Mouse (Mus musculus) lung, postnatal 36 days (tissue): ENCODE measurements around the gene Ankrd33b.

Source experiments
- DNase-seq: peaks from one replicate; pipeline ENCODE4 v3.0.0; 2022; ENCODE audit warnings: mixed read lengths

Ankrd33b gene

DNA sequence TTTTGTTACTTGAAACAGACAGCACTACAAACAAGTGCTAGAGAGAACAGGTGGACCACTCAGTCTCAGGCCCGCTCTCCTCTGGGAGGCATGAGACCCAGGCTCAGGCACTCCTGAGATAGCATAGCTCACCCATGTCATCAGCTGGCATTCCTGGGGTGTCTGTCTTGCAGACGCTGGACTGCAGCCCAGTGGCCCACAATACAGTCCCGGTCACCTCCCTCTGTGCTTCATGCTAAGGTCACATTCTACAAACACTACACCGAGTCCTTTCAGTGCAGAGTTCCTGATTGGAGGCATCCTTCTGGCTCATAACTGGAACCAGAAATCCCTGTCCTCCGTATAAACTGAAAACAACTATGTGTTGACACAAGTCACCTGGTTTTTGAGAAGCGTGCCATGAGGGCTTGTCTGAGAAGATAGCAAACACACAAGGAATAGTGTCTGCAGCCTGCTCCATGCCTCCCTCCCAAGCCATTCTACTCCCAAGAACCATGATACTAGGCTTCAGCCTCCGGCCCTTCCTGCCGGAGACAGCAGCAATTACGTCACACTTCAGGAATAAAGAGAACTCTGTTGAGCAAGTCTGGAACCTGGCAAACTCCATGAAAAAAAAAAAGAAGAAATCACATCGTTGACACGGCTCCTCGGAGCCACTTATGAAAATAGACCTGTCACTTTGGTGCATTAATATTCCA, 65.1 kb downstream of the Ankrd33b start:
- DNase-seq, result peak; percentile 49

DNA sequence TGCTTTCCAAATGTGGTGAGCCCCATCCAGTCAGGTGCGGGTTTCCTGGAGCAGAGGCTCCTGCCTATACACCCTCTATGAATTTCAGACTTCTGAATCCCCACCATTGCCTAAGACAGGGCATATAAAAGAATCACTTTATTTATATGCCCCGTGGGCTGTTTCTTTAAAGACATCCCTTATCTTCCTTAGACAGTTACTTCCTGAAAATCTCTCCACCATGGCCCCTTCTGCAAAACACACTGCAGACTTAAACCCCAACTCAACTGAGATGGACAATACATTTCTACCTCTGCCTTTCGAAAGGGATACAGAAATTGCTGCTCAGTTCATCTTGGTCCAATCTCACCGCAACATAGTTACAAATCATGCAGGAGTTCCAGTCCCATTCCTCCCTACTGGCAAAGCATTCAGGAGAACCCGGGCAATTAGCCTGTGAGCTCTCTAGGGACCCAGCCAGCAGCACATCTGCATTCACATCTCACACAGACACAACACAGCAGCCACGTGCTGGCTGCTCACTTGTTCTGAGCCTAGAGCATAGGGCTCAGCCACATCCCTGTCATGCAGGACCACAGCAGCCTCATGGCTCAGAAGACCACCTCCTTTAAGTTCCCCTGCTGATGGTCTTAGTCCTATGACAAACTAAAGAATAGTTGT, 68.1 kb downstream of the Ankrd33b start:
- DNase-seq, result no peak

DNA sequence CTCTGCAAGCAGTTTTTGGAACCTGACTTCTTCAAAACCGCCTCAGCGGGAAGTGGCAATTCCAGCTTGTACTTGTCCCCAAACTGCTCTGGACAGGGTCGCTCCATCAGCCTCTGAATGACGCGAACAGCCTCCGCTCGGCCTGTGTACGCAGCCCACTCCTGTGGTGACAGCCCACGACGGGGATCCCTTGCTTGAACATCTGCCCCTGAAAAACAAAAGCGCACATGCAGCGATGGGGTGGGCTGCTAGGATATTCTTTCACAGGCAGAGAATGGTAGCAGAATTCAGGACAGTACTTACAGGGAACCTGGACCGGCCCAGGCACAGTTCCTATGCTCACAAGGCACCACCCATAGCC, 69.8 kb downstream of the Ankrd33b start:
- DNase-seq, result no peak

DNA sequence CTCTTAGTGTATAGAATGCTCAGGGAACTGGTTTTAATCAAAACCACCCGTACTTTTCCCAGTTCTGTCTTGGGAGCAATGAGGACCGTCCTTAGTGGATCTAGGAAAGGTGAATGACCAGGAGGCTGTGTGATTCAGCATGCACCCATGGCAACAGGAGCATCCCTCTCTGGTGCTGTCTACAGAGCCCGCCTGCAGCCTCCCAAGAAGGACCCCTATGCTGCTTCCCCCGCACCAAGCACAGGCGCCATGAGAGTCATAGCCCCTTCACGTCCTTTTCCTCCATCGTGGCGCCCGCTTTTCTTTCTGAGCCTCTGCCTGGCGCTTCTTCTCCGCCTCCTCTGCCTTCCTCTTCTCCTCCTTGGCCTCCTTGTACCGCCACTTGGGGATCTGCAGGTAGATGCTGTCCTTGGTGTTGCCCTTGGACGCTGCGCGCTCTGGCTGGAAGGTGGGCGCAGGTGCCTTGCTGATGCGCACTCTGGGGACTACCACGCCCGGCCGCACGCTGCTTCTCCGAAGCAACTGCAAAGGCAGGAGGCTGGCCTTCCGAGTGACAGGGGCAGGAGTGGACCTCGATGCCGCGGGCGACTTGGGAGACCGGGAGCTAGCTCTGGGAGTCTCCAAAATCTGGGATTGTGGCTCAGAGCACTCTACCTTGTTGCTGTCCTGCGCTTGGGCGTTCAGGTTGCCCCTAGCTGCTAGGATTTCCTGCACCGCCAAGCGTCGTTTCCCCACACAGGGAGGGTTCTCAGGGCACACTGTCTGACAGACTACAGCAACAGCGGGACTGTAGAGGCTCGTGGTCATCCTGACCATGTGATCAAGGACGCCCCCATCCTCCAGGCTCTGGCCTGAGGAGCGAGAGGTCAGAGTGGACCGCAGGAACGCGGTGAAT, 70.4 kb downstream of the Ankrd33b start:
- no peak for DNase-seq

DNA sequence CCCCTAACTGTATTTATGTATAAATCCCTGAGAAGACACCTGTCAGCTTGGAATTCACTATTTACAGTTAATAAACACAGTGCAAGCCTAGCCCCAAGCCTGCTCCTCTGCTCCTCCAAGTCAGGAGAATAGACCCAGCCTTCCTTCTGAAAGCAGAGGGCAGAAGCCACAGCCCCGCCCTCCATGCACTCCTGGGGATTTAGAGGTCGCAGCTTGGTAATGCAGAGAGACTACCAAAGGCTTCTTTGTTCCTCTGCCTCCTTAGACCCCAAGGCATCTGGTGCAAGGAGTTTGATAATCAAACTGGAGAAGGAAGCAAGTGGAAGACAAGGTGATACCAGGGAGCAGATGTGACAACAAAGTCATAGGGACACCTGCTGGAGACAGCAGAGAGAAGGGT, 73.2 kb downstream of the Ankrd33b start:
- DNase-seq, result no peak

DNA sequence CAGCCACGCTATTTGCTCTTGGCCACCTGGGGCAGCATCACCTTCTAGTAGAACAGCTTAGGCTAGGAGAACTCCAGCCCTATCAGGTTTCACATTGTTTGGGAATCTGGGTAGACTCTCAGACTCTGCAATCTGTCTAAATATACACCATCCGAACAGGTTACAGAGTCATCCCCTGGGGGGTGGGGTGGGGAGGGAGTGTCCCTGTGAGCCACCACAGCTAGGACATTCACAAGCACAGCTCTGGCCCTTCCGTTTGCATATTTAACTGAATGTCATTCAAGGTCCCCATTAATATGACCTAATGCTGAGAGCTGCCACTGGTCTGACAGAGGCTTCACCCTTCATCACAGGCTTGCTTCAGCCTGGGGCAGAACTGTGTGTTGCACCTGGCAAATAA, 74.9 kb downstream of the Ankrd33b start:
- no peak for DNase-seq

DNA sequence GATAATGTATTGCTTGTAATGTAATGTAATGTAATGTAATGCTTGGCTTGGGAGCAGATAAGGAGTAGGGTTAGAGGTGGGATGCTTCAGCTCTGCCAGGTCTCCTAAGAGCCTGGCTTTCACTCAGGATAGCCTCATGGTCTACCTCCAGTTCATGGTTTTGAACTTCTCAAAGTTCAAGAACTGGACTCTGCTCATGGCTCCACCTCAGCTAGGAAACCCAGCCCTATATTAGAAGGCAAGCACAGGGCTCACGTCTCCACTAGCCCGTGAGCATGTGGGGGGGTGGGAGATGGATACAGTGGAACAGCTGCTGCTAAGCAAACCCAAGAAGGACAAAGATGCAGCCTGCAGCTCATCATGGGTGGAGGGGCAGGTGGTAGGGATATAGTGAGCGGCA, 81.8 kb downstream of the Ankrd33b start:
- DNase-seq, result no peak

DNA sequence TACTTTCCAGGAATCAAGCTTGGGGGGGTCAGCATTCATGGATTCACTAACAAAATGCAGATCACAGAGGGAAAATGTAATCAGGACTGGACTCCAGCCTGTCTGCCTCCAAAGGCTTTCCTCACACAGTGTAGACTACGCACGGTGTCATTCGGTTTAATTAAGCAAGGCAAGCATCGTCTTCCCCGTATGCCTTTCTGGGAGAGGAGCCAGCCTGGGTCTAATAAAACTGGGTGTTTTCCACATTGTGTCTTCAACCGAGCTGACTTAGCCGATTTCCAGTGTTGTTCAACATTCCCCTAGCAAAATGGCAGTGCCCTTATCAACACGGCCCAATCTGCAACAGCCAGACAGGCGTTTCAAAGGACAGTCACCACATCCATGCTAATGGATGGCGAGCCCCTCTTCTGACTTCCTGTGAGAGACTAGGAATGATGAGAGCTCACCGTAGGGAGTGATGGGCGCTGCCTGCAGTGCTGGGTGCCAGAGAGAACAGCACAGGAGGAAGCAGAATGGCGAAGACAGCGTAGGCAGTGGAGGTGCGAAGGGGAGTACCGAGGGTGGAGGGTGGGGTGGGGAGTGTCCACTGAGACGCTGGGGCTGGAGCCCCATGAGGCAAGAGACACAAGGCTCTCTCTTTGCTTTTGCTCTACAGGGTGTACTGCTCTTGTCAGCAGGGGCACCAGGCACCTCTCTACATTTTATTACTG, 82.4 kb downstream of the Ankrd33b start:
- no peak for DNase-seq

DNA sequence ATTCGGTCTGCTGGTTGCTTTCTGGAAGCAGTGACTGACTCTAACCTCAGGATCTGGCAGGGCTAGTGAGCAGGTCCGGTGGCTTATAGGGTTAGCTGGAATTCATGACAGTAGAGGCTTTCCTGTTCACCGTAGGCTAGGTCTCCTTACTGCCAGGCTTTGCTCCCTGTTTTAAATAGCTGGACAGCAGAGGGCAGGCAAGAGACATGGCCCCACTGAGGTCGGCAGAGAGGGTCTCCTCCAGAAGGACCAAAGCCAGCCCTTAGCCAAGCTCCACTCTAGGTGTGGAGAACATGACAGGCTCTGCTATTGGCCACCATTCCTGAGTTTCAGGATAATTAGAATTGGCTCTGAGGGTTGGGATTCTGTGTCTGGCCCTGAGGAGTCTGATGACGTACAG, 83.4 kb downstream of the Ankrd33b start:
- DNase-seq, result no peak

DNA sequence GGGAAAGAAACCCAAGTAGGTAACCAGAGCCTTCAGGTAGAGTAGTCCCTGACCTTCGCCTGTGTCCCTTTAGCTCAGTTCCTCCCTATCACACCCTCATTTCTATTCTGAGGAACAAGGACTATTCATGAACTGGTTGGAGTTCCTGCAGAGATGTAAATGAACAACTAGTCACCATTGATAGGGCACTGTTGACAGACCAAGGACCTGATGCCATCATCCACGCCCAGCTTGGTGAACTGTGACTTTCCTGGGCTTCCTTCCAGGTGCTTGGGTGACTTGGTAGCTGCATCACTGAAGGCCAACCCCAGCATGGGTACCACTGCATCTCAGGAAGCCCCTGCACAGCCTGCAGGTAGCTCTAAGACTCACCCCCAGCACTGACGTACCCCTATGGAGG, 85.2 kb downstream of the Ankrd33b start:
- DNase-seq, result no peak

DNA sequence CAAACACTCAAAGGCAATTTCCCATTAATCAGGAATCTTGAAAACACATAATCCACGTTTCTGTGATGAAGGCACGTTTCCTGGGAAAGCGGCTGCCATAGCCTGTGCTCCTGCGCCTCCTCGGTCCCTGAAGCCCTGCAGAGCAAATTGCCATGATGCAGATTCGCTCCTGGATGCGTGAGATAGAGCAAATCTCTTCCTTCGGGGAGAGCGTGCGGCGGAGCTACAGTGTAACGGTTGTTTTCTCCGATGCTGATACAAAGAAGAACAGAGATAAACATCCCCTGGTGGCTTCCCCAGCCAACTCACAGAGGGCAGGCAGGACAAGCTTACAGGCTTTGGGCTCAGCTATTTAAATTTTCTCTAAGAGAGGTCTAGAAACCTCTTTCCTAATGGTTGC, 85.7 kb downstream of the Ankrd33b start:
- DNase-seq, result no peak

DNA sequence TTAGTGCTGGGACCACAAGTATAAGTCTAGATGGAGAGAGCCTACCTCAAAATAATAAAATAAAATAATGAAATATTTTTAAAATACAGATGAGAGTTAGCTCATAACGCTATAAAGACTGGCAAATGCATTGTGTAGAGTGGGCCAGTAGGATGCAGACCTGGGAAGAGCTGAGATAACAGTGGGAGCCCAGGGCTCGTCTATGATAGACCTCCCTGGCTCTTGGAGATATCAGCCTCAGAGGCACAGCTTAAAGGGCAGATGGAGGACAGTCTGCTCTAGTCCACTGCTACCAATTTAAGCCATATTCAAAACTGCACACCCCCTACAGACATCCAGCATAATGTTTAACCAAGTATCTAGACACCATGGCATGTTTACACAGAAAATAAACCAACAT, 86.8 kb downstream of the Ankrd33b start:
- no peak for DNase-seq

DNA sequence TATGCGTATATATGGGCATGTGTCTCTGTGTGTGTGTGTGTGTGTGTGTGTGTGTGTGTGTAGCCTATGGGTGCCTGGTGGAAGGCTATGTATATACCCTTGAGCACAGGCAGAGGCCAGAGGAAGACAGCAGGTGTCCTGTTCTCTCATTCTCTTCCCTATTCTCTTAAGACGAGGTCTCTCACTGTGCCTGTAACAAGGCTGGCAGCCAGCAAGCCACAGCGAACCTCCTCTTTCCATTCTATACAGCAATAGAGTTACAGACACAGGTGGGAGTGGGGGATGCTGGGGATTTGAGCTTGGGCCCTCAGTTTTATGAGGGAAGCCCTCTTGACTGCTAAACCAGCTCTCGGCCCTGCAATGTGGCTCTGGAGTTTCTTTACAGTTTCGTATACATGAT, 87.5 kb downstream of the Ankrd33b start:
- DNase-seq, result no peak

DNA sequence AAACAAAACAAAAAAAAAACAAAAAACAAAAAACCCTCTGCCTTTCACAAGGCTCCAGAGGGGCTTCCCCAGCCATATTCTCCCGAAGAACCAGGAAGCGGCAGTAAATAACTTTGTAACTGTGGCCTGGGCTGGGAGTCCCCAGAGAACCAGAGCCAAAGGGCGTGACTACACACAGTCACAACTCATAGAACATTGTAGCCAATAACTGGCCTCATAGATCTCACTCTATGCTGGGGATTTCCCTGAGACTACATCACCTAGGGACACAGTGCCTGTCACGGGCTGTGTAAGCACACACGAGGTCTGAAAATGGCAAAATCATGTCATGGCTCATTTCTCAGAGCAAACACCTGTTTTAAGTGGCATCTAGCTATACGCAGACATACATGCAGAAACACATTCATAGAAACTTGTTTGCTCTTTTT, 87.9 kb downstream of the Ankrd33b start:
- no peak for DNase-seq

DNA sequence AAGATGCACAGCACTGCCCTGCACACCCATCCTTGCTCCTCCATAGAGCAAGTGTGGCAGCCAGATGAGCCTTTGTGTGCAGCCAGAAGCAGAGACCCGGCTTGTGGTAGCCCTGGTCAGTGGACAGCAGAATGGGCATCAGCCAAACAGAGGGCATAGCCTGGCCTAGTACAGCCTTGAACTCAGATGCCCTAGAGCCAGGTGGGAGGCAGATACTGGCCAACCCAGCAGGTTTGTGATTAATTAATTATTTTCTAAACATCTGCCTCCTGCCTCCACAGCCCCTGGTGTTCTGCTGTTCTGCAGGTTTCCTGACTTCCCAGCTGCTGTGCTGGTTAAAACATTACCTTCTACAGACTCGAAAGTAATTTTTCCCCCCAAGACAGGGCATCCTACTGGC, 88.4 kb downstream of the Ankrd33b start:
- no peak for DNase-seq

DNA sequence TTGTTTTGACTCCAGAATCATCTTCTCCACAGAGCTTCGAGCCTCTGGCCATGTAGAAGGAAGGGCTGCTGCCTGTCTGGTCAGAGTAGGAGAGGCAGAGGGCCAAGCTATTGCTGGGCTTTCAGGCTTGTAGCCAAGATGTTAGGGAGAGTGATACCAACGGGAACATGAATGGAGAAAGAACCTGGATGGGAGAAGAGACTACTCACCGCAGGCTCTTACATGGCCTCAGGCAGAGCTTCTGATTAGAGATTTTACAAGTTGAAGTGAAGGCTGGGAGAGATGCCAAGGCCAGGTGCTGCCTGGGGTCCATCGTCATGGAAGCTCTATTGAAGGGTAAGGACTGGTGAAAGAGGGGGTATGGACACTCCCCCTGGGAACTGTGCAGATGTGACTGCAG, 89.4 kb downstream of the Ankrd33b start:
- no peak for DNase-seq

DNA sequence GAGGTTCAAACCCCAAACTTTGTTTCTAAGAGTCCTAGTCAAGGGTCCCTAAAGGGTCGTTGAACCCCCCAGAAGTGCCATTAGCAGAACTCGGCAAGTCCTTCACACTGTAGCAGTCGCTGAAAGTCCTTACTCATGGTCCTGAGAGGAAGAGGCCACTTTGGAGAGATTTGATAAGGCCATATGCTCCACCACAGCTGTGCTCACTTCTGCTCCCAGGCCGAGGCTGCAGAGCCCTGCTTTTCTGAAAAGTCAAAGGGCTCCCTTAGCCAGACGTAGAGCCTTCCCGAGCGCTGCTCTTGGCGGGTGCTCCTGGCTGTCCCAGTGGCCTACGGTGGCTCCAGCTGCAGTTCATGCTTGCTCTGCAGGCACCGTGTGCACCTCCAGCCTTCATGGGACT, 94.0 kb downstream of the Ankrd33b start:
- DNase-seq, result no peak

DNA sequence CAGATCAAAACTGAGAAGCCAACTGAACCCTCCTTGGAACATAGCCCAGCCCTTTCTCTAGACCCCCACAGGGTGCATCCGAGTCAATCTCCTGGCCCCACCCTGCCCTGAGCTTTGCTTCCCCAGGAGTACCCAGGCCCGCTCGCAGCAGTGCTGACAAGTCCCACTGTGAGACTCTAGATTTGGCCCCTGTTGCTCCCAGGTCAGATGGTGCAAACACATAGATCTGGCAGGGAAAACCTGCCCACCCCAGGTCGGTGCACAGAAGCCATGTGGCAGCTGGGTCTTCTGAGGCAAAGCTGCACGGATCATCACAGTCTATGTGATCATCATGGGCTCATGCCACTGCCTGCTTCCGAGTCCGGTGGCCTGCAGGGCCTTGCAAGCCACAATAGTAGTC, 94.8 kb downstream of the Ankrd33b start:
- DNase-seq, result no peak

DNA sequence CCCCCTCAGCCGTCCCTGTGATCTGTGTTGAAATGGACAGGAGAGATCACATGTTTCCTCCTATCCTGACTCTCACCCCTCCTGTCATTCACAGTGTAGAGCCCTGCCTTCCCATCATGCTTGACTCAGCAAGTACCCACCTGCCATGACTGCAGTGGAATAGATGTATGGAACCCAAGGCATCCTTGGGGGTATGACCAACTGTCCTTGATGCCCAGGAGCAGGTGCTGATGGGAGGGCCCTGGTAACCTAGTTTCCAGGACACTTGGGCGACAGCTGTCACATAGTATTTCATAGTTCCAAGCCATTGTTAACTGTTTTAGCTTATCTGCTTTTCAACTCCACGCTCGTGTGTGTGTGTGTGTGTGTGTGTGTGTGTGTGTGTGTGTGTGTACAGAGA, 98.0 kb downstream of the Ankrd33b start:
- DNase-seq, result no peak

DNA sequence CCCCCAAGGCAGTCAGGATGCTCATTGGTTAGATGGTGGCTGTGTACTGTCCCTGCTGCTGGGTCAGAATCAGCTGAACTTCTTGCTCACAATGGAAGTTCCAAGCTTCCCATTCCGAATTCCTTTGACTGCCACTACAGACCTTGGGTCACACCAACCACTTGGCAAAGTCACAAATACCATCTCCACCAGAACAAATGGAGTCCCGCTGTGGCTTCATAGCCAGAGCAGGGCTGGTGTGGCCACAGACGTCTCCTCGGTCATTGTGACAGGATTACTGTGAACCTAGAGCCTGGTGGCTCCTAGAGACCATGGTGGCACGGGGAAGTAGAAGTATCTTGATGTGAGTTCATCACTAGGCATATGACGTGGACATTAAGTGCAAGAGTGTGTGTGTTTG, 99.4 kb downstream of the Ankrd33b start:
- DNase-seq, result no peak

DNA sequence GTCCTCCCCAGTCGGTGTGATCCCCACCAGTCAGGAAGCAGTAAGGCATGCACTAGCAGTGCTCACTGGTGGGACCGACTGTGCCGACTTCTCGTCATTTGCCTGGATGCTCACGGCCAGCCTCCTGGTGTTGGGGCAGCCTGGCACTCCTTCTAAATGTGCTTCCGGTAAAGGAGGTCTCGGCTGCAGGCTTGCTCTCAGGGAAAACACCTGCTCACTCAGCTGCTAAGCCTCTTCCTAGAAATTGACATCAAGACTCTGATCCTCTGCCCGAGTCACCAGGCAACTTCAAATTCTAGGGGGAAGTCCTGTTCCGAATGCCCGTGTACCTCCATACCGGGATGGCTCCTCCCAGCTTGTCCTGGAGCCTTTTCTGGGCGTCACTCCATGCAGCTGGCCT, 101.7 kb downstream of the Ankrd33b start:
- no peak for DNase-seq

DNA sequence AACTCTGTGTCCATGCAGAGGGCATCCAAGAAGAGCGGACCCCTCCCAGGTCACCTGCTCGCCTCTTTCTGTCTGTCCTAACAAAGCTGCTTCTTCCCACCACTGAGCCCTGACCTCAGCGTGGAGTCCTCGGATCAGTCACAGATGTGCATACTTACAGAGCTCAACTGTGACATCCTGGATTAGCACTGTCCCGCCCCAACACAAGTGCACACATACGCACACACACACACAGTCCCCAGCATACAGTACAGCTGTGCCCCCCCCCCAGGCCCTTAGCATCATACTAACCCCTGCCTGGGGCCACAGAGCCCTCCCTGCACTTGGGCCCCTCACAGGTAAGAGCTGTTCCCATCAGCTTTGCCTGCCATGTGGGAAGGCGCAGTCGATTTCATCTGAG, 102.1 kb downstream of the Ankrd33b start:
- DNase-seq, result no peak

DNA sequence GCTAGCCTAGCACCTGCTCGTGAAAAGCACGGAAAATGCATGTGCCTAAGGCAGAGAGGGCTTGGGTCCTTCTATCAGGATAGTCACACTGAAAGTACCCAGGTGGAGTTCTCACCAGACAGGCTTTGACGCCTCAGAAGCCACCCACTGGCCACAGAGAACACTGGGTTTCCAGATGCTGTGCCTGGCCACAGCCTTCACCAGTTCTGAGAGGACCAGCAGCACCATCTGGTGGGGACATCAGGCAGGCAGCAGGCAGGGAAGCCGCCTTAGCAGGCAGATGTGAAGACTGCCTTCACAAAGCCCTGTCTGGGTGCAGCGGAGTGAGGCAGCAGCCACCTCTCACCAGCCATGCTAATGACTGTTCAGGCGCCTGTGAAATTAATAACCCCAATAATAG, 102.7 kb downstream of the Ankrd33b start:
- peak; percentile 78 for DNase-seq
